Mouse (Mus musculus): ENCODE results near the gene Camkmt.

DNA sequence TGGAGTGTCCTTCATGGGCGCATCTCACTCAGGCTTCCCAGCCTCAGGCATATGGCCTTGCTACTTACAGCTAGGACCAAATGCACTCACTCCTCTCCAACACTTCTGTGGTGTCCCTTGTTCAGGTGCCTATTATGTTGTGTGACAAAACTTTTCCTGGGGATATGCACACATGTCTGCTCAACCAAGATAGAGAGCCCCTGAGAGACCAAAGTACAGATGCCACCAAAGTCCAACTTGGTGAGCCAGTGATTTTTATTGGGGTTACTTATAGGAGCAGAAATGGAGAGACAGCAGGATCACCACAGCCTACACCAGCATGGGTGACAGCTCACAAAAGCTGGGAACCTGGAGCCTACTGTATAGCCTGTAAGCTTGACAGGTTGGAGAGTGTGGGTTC, 20.3 kb downstream of the Camkmt start:
- no peak for TF ChIP-seq CTCF (IDR thresholded peaks at IDR 0.05; ENCODE audit: extremely low read depth, insufficient read depth, insufficient read length, insufficient replicate concordance)
- no peak for TF ChIP-seq POLR2A (IDR thresholded peaks at IDR 0.05; ENCODE audit: low read depth, low read length)
